Mouse (Mus musculus) frontal cortex, adult 2 months (tissue): Measurements from ENCODE around the gene Prdm8. TPM values are rescaled to one million over a fixed set of nuclear protein-coding genes. Genes with fewer than 3 reads are reported as not detected.

Source experiments
- DNase-seq, 2 experiments: peaks; one replicate each; pipeline ENCODE4 v3.0.0; 2022; ENCODE audit warnings: low spot score in 1 of 2; ENCODE audit errors: extremely low spot score in 1 of 2
- polyA plus RNA-seq: library from polyadenylated mRNA; depleted of rRNA; stranded (reverse); fragments of >200 nt; gene quantifications from 2 replicates; pipeline ENCODE4 v1.2.3, GENCODE M21; 2012; rRNA removed

The Prdm8 gene
- 11.9 and 13.9 TPM in 2 replicates for polyA plus RNA-seq

GRCm38 (mm10) chr5:98167180-98167824 is at the start of gene Prdm8:
TSS of gene Prdm8 (plus strand) at chr5:98167198.
- DNase-seq = peak in 1 of 2 experiments; percentile 84

GRCm38 (mm10) chr5:98127074-98127473 is 39.9 kb upstream of the Prdm8 start:
- no peak for DNase-seq

- DNase-seq = peak; percentile 11 to 41
Observed at GRCm38 (mm10) chr5:98138545-98139296, 28.3 kb upstream of the Prdm8 start.

GRCm38 (mm10) chr5:98139297-98139660 is 27.7 kb upstream of the Prdm8 start:
- no peak for DNase-seq

- DNase-seq = no peak
Observed at GRCm38 (mm10) chr5:98146895-98147294, 20.1 kb upstream of the Prdm8 start.

- no peak for DNase-seq
Observed at GRCm38 (mm10) chr5:98166116-98166515, 882 bp upstream of the Prdm8 start.

- DNase-seq = no peak
Observed at GRCm38 (mm10) chr5:98168356-98169285, 1.6 kb downstream of the Prdm8 start.

GRCm38 (mm10) chr5:98169376-98170351 is 2.7 kb downstream of the Prdm8 start:
- no peak for DNase-seq

GRCm38 (mm10) chr5:98171651-98172230 is 4.7 kb downstream of the Prdm8 start:
- DNase-seq = no peak

GRCm38 (mm10) chr5:98172502-98173181 is 5.6 kb downstream of the Prdm8 start:
- no peak for DNase-seq

GRCm38 (mm10) chr5:98173694-98174093 is 6.7 kb downstream of the Prdm8 start:
- no peak for DNase-seq

- no peak for DNase-seq
Observed at GRCm38 (mm10) chr5:98179606-98180005, 12.6 kb downstream of the Prdm8 start.

- DNase-seq = peak in 1 of 2 experiments; percentile 69
Observed at GRCm38 (mm10) chr5:98180461-98180887, 13.5 kb downstream of the Prdm8 start.

GRCm38 (mm10) chr5:98180888-98181635 is 14.1 kb downstream of the Prdm8 start:
- no peak for DNase-seq

- no peak for DNase-seq
Observed at GRCm38 (mm10) chr5:98181686-98182602, 14.9 kb downstream of the Prdm8 start.

- no peak for DNase-seq
Observed at GRCm38 (mm10) chr5:98182603-98182920, 15.6 kb downstream of the Prdm8 start.

GRCm38 (mm10) chr5:98183031-98183595 is 16.1 kb downstream of the Prdm8 start:
- DNase-seq = no peak
